Mouse (Mus musculus) midbrain, embryonic 11.5 days (tissue): ENCODE results near the gene Arfgef3. TPM values are rescaled to one million over a fixed set of nuclear protein-coding genes. Genes with fewer than 3 reads are reported as not detected.
A peak's percentile ranks its signal among the peaks of the same experiment; 100 is the strongest.
"Not testable (repeated sequence)": the region's sequence is repeated elsewhere in the genome, so short reads cannot be mapped to it uniquely, and the experiment has no call there.

ENCODE experiments used
- ATAC-seq: fragments of 200-750 bp; cut with Nextera tagmentation; 2 replicates; pipeline ENCODE4 v1.8.0; 2017; ENCODE audit warnings: moderate TSS enrichment, moderate library complexity; ENCODE audit not compliant: low FRiP score
- DNase-seq: peaks from one replicate; pipeline ENCODE4 v3.0.0; 2015; ENCODE audit warnings: low spot score; ENCODE audit errors: missing footprints
- H3K27ac ChIP-seq: fragments of 300-500 bp; sonication (generic); 2 replicates; pipeline ENCODE4 v1.5.1; 2014; ENCODE audit warnings: low read depth, low read length
- H3K27me3 ChIP-seq: fragments of 300-500 bp; sonication (generic); 2 replicates; pipeline ENCODE4 v1.6.1; 2014; ENCODE audit warnings: mild to moderate bottlenecking, low read length, moderate library complexity, mixed read lengths; ENCODE audit not compliant: control insufficient read depth, insufficient read depth
- H3K36me3 ChIP-seq: fragments of 300-500 bp; sonication (generic); 2 replicates; pipeline ENCODE4 v1.6.1; 2014; ENCODE audit warnings: mild to moderate bottlenecking, low read length, moderate library complexity, mixed read lengths; ENCODE audit not compliant: control insufficient read depth, insufficient read depth
- H3K4me1 ChIP-seq: fragments of 300-500 bp; sonication (generic); 2 replicates; pipeline ENCODE4 v1.6.1; 2014; ENCODE audit warnings: low read length; ENCODE audit not compliant: control insufficient read depth, insufficient read depth
- H3K4me2 ChIP-seq: fragments of 300-500 bp; sonication (generic); 2 replicates; pipeline ENCODE4 v1.6.1; 2014; ENCODE audit warnings: mild to moderate bottlenecking, moderate library complexity
- H3K4me3 ChIP-seq: fragments of 300-500 bp; sonication (generic); 2 replicates; pipeline ENCODE4 v1.5.1; 2014; ENCODE audit warnings: low read depth, low read length
- H3K9ac ChIP-seq: fragments of 300-500 bp; sonication (generic); 2 replicates; pipeline ENCODE4 v1.6.1; 2014; ENCODE audit warnings: low read length
- H3K9me3 ChIP-seq: fragments of 300-500 bp; sonication (generic); 2 replicates; pipeline ENCODE4 v1.6.1; 2016; ENCODE audit warnings: low read length; ENCODE audit not compliant: control insufficient read depth
- WGBS: fragments of 180-500 bp; shearing (Covaris S2); extraction: QIAGEN DNeasy Blood & Tissue Kit; methylation state at CpG from one replicate; pipeline ENCODE4 v1.1.7; 2014; 5-methylcytosine and 5-hydroxymethylcytosine counted together
- polyA plus RNA-seq: library from polyadenylated mRNA; unstranded; fragments of >200 nt; fragmentation: Nextera tagmentation; extraction: Ambion mirVana; gene quantifications from 2 replicates; pipeline ENCODE4 v1.2.1, GENCODE M21; 2014

Gene Arfgef3
- polyA plus RNA-seq, 1 experiment from 2014 or later, result 1.3 TPM

DNA sequence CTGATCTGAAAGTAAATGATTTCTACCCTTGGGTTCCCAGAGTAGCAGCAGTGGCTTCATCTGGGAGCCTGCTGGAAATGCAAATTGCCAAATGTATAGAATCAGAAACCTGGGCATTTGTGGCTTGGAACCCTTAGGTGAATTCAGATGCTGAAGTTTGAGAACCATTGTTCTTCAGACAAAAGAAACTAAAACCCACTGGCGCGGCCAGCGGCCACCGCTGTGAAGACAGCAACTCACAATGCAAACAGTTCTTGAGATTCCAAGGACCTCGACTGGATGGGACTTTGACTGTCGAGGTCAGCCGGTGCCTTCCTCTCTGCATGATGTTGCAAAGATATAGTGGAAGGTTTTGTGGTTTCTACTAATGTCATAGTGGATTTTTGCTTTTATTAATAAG is 159.6 kb downstream of the Arfgef3 start:
- H3K27me3 ChIP-seq, result no peaks in the 10 kb centered on the region
- DNase-seq (no peak), ATAC-seq (no peak)
- no peak overlapping the region for H3K9ac ChIP-seq
- no peaks in the 10 kb centered on the region for H3K4me1 ChIP-seq
- no peaks in the 10 kb centered on the region for H3K9me3 ChIP-seq
- 3% methylated on average over 7 of the region's 7 CpGs for WGBS
- no peak overlapping the region for H3K4me3 ChIP-seq
- no peak overlapping the region for H3K4me2 ChIP-seq
- H3K27ac ChIP-seq, result no peak overlapping the region
- H3K36me3 ChIP-seq, result no peaks in the 10 kb centered on the region

DNA sequence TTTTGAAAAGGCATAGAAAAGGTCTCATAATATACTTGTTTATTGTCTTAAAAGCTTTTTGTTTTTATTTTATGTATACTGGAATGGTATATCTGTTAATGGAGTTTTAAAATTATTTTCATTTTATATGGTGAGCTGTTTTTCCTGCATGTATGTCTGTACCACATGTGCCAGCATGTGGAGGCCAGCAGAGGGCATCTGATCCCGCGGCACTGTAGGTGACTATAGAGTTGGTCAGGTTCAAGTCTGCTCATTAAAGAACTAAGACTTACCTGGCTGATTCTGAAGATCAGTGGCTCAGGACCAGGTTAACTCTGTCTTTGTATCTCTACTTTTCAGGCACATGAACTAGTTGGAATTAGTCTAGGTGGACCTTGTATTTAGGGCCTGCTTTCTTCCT is 171.2 kb downstream of the Arfgef3 start:
- no peaks in the 10 kb centered on the region for H3K36me3 ChIP-seq
- H3K27ac ChIP-seq, result no peak overlapping the region
- no peak overlapping the region for H3K4me3 ChIP-seq
- DNase-seq (no peak), ATAC-seq (no peak)
- no peak overlapping the region for H3K4me2 ChIP-seq
- no peaks in the 10 kb centered on the region for H3K4me1 ChIP-seq
- WGBS, result 64% methylated on average over 2 of the region's 2 CpGs
- H3K9ac ChIP-seq, result no peak overlapping the region
- no peaks in the 10 kb centered on the region for H3K27me3 ChIP-seq
- no peaks in the 10 kb centered on the region for H3K9me3 ChIP-seq

DNA sequence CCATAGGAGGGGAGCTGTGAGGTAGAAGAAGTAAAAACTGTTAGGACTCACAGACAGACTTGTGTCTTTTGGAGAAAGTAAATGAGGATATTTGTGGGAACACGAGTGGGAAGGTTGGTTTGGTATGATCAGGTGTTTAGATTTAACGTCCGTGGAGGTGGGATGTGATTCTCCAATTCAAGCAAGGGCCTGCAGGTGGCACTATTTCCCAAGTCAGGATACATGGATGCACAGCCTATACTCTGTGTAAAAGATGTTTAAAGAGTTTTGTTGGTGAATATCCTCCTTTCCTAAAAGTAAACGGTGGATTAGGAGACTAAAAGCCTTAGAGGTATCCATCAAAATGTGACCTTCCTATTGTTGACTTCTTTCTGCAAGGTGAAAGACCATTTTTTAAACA is 180.8 kb downstream of the Arfgef3 start:
- Histone ChIP-seq H3K9ac (no peak overlapping the region), H3K9me3 (no peaks in the 10 kb centered on the region), H3K4me2 (no peak overlapping the region), H3K27ac (no peak overlapping the region), H3K4me1 (no peaks in the 10 kb centered on the region), H3K27me3 (no peaks in the 10 kb centered on the region), H3K36me3 (no peaks in the 10 kb centered on the region), H3K4me3 (no peak overlapping the region)
- ATAC-seq (no peak), DNase-seq (peak; percentile 91)
- 10% methylated on average over 4 of the region's 4 CpGs for WGBS

- Histone ChIP-seq H3K4me2 (no peak overlapping the region), H3K9ac (no peak overlapping the region), H3K27ac (no peak overlapping the region), H3K4me3 (no peak overlapping the region), H3K36me3 (no peaks in the 10 kb centered on the region), H3K27me3 (no peaks in the 10 kb centered on the region), H3K9me3 (no peaks in the 10 kb centered on the region), H3K4me1 (no peaks in the 10 kb centered on the region)
- no peak for ATAC-seq
- DNase-seq, result no peak
- 54% methylated on average over 5 of the region's 5 CpGs for WGBS
Observed at GRCm38 (mm10) chr10:18561445-18561844, 182.3 kb downstream of the Arfgef3 start.

GRCm38 (mm10) chr10:18559076-18559475 is 184.7 kb downstream of the Arfgef3 start:
- H3K4me3 ChIP-seq, H3K9ac ChIP-seq, H3K4me1 ChIP-seq, H3K27me3 ChIP-seq, H3K36me3 ChIP-seq, ATAC-seq, H3K27ac ChIP-seq, H3K9me3 ChIP-seq, H3K4me2 ChIP-seq, DNase-seq: not testable (repeated sequence)
- 82% methylated on average over 9 of the region's 9 CpGs for WGBS

DNA sequence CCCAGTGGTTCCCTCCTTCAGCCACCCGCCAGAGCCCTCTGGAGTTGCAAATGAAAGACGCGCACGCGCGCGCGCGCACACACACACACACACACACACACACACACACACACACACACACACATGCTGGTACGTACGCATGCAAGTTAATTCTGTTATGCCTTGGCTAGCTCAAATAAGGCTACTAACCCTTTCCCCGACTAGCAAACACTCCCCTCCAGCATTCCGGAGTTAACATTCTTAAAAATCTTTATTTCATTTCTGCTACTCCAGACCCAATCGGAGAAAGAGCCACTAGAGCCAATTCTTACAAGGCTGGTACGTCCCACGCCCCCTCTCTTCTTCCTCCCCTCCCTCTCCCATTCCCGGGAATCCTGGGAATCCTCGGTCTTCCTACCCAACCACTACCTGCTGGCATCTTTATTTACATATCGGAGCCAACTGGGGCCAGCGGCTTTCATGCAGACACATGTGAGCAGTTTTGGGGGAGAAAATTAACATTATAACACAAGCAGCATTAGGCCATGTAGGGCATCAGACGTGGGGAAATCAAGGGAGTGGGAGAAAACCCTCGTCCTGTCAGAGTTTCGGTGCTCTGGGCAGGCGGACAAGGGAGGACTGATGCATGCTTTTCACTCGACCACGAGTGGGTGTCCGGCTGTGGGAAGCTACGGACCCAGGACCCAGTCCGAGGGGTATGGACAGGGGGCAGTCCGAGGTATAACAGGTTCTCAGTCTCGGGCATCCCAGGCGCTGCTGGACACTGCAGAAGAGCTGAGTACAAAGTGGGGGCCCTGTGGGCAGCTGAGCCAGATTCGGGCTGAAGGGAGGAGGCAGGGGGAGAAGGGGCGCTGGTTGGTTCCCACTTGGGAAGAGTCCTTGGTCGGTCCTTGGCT is 194.2 kb downstream of the Arfgef3 start:
- peak overlapping the region; percentile 48 for H3K4me2 ChIP-seq
- WGBS, result 1% methylated on average over 33 of the region's 35 CpGs
- DNase-seq, result peak; percentile 94
- ATAC-seq, result peak; percentile 45
- H3K36me3 ChIP-seq, result no peaks in the 10 kb centered on the region
- H3K27ac ChIP-seq, result no peak overlapping the region
- no peaks in the 10 kb centered on the region for H3K27me3 ChIP-seq
- no peaks in the 10 kb centered on the region for H3K9me3 ChIP-seq
- H3K4me3 ChIP-seq, result peak overlapping the region; percentile 31
- peak overlapping the region; percentile 47 for H3K9ac ChIP-seq
- no peaks in the 10 kb centered on the region for H3K4me1 ChIP-seq

DNA sequence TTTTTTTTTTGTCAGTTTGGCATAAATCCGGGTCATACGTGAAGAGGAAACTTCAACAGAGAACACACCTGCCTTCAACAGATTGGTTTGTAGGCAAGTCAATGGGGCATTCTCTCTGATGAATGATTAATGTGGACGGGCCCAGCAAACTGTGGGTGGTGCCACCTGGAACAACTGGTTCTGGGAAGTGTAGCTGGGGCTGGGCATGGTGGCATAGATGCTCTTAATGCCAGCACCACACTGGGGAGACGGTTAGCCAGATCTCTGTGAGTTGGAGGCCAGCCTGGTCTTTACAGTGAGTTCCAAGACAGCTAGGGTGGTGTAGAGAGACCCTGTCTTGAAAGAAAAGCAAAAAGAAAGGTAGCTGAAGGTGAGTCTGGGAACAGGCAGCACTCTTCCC is 196.4 kb downstream of the Arfgef3 start:
- H3K4me1 ChIP-seq, result no peaks in the 10 kb centered on the region
- no peak overlapping the region for H3K27ac ChIP-seq
- no peak for ATAC-seq
- no peaks in the 10 kb centered on the region for H3K36me3 ChIP-seq
- no peaks in the 10 kb centered on the region for H3K27me3 ChIP-seq
- H3K9ac ChIP-seq, result no peak overlapping the region
- H3K4me2 ChIP-seq, result no peak overlapping the region
- peak; percentile 62 for DNase-seq
- H3K9me3 ChIP-seq, result no peaks in the 10 kb centered on the region
- H3K4me3 ChIP-seq, result no peak overlapping the region
- WGBS, result 86% methylated on average over 4 of the region's 4 CpGs

- WGBS, result under 1% methylated on average over 22 of the region's 22 CpGs
- ATAC-seq (peak; percentile 96), DNase-seq (peak; percentile 98)
- Histone ChIP-seq H3K9ac (peak within 1 kb of the TSS; percentile 73), H3K27me3 (no peaks in the 10 kb centered on the region), H3K4me2 (peak within 1 kb of the TSS; percentile 86), H3K4me3 (peak within 1 kb of the TSS; percentile 52), H3K27ac (no peak within 1 kb of the TSS), H3K9me3 (no peaks in the 10 kb centered on the region), H3K4me1 (no peaks in the 10 kb centered on the region), H3K36me3 (no peaks in the 10 kb centered on the region)
Observed at GRCm38 (mm10) chr10:18545813-18546235, 197.9 kb downstream of the Arfgef3 start, which contains the start of gene Hebp2. Gene Hebp2, minus strand, starts transcription at chr10:18546076.

DNA sequence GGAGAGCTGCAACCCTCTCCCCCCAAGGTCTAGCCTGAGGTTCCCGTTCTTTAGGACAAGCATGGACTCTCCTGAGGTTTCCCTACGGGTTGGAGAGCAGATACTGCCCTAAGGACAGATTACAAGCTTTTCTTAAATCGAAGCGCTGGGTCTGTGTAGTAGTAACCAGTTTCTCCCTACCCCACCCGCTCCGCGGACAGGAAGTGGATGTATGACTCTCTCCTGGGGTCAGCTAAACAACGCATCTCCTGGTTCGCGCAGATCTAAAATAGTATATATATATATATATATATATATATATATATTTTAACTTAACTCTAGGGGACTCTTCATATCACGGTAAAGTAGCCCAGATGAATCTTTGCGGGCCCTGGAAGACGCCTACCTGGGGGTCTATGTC is 198.4 kb downstream of the Arfgef3 start:
- Histone ChIP-seq H3K27me3 (no peaks in the 10 kb centered on the region), H3K27ac (no peak overlapping the region), H3K9ac (peak overlapping the region; percentile 73), H3K9me3 (no peaks in the 10 kb centered on the region), H3K4me3 (peak overlapping the region; percentile 52), H3K4me1 (no peaks in the 10 kb centered on the region), H3K4me2 (peak overlapping the region; percentile 86), H3K36me3 (no peaks in the 10 kb centered on the region)
- peak; percentile 3; the same call in 1 of the 2 replicates for ATAC-seq
- WGBS, result 9% methylated on average over 13 of the region's 13 CpGs
- peak; percentile 89 for DNase-seq
